Mouse (Mus musculus) embryonic facial prominence, embryonic 12.5 days (tissue): Measurements from ENCODE around the gene Ugt1a9. TPM values are rescaled to one million over a fixed set of nuclear protein-coding genes. Genes with fewer than 3 reads are reported as not detected.

Experiments
- ATAC-seq: fragments of 200-750 bp; cut with Nextera tagmentation; 2 replicates; pipeline ENCODE4 v1.8.0; 2017; ENCODE audit not compliant: insufficient number of reproducible peaks, insufficient read depth, low FRiP score, low TSS enrichment
- H3K27ac ChIP-seq: fragments of 300-500 bp; sonication (generic); 2 replicates; pipeline ENCODE4 v1.5.1; 2016; ENCODE audit warnings: mild to moderate bottlenecking
- H3K27me3 ChIP-seq: fragments of 300-500 bp; sonication (generic); 2 replicates; pipeline ENCODE4 v1.6.1; 2016; ENCODE audit warnings: mild to moderate bottlenecking, moderate library complexity
- H3K36me3 ChIP-seq: fragments of 300-500 bp; sonication (generic); 2 replicates; pipeline ENCODE4 v1.6.1; 2016; ENCODE audit warnings: mild to moderate bottlenecking
- H3K4me1 ChIP-seq: fragments of 300-500 bp; sonication (generic); 2 replicates; pipeline ENCODE4 v1.6.1; 2016
- H3K4me2 ChIP-seq: fragments of 300-500 bp; sonication (generic); replicated peaks from 2 replicates; pipeline ENCODE4 v1.6.1; 2016; ENCODE audit warnings: mild to moderate bottlenecking, moderate library complexity
- H3K4me3 ChIP-seq: fragments of 300-500 bp; sonication (generic); 2 replicates; pipeline ENCODE4 v1.5.1; 2016; ENCODE audit warnings: mild to moderate bottlenecking
- H3K9ac ChIP-seq: fragments of 300-500 bp; sonication (generic); 2 replicates; pipeline ENCODE4 v1.6.1; 2016; ENCODE audit warnings: mild to moderate bottlenecking, moderate library complexity
- H3K9me3 ChIP-seq: fragments of 300-500 bp; sonication (generic); 2 replicates; pipeline ENCODE4 v1.6.1; 2016; ENCODE audit warnings: mild to moderate bottlenecking, moderate library complexity
- WGBS: fragments of 180-500 bp; shearing (Covaris S2); methylation state at CpG from one replicate; pipeline ENCODE4 v1.1.7; 2016; 5-methylcytosine and 5-hydroxymethylcytosine counted together
- polyA plus RNA-seq: library from polyadenylated mRNA; unstranded; fragments of >200 nt; fragmentation: Nextera tagmentation; extraction: Ambion mirVana; gene quantifications from 2 replicates; pipeline ENCODE4 v1.2.1, GENCODE M21; 2016

Gene Ugt1a9
- polyA plus RNA-seq, 1 experiment from 2014 or later = not detected

DNA sequence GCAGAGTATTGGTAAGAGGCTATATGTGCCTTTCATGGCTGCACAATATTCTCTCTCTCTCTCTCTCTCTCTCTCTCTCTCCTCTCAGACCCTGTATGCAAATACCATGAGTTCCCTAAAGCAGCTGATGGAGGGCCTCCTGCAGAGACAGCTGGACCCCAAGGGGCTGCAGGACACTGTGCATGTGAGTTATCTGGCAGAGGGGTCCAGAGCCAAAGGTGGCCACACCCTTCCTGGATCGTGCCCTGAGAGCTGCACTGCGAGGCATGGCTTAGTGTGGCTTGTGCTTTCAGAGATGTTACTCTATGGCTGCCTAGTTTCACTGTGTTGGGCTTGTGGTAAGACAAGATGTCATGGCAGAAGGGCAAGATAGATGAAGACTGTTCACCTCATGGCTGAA lies 177.1 kb downstream of the Ugt1a9 start:
- peaks cover 91% of the 10 kb centered on the region for H3K9me3 ChIP-seq
- no peak overlapping the region for H3K4me3 ChIP-seq
- ATAC-seq = no peak
- no peaks in the 10 kb centered on the region for H3K27me3 ChIP-seq
- 50% methylated on average over 2 of the region's 2 CpGs for WGBS
- no peak overlapping the region for H3K27ac ChIP-seq
- H3K9ac ChIP-seq = no peak overlapping the region
- H3K4me2 ChIP-seq = no peak overlapping the region
- H3K36me3 ChIP-seq = no peaks in the 10 kb centered on the region
- H3K4me1 ChIP-seq = no peaks in the 10 kb centered on the region

DNA sequence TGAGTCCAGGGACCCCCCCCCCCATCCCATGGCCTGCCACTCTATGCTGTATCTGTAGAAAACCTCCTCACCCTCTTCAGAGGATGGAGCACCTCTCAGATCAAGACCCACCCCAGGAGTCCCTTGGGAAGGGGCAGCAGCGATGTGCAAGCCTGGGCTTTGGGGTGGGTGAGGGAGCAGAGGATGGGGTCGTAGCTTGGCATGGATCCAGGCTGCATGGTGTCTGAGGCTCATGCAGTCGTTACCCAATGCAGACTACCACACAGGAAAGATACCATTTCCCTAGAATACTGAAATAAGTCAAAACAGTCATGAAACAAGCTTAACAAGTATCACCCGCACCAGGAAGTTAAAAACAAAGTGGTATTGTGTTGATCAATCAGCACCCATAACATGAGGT lies 178.1 kb downstream of the Ugt1a9 start:
- 69% methylated on average over 4 of the region's 4 CpGs for WGBS
- ATAC-seq = no peak
- no peak overlapping the region for H3K4me3 ChIP-seq

DNA sequence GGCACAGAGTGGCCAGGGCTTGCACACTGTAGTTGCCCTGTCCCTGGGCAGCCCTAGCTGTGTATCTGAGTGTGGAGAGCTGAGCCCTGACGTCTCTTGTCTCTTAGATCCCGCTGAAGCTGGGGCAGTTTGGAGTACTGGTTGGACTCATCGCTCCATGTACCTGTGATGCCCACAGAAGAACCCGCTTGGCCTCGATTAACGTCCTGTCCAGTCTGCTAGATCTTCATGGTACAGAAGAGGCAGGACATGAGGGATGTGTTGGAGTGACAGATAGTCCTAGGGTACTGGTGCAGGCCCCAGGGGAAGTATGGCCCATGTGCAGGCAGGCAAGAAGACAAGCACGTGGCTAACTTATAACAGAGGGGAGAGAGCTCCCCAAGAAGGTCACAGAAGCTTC lies 179.0 kb downstream of the Ugt1a9 start:
- no peaks in the 10 kb centered on the region for H3K4me1 ChIP-seq
- peaks cover 88% of the 10 kb centered on the region for H3K9me3 ChIP-seq
- no peak overlapping the region for H3K4me3 ChIP-seq
- H3K4me2 ChIP-seq = no peak overlapping the region
- no peak overlapping the region for H3K9ac ChIP-seq
- ATAC-seq = no peak
- no peaks in the 10 kb centered on the region for H3K36me3 ChIP-seq
- no peaks in the 10 kb centered on the region for H3K27me3 ChIP-seq
- WGBS = 78% methylated on average over 7 of the region's 7 CpGs
- no peak overlapping the region for H3K27ac ChIP-seq

More for the DNA sequence above, 178.1 kb downstream of the Ugt1a9 start:
- no peaks in the 10 kb centered on the region for H3K36me3 ChIP-seq
- no peak overlapping the region for H3K27ac ChIP-seq
- H3K9me3 ChIP-seq = peaks cover 90% of the 10 kb centered on the region
- no peaks in the 10 kb centered on the region for H3K4me1 ChIP-seq
- no peak overlapping the region for H3K4me2 ChIP-seq
- no peaks in the 10 kb centered on the region for H3K27me3 ChIP-seq
- no peak overlapping the region for H3K9ac ChIP-seq

DNA sequence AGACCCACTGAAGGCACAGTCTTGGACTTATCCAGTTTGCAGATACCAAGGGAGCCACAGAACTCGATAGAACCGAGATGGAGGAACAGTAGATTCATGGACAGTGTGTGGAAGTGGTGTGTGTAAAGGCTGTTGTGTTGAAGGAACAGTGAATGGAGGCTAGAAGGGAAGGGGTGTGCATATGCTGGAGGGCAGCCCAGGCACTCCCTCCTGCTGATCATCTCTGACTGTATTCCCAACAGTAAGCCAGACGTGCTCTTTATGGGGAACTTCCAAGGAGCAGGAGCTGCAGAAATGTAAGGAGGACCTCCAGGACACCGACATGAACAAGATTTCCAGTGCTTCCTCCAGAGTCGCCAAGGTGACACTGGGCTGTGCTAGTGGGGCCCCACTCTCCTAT lies 179.4 kb downstream of the Ugt1a9 start:
- H3K9me3 ChIP-seq = peaks cover 88% of the 10 kb centered on the region
- H3K27me3 ChIP-seq = no peaks in the 10 kb centered on the region
- no peak overlapping the region for H3K4me3 ChIP-seq
- WGBS = 78% methylated on average over 5 of the region's 5 CpGs
- H3K27ac ChIP-seq = no peak overlapping the region
- no peak for ATAC-seq
- no peak overlapping the region for H3K4me2 ChIP-seq
- H3K4me1 ChIP-seq = no peaks in the 10 kb centered on the region
- H3K9ac ChIP-seq = no peak overlapping the region
- no peaks in the 10 kb centered on the region for H3K36me3 ChIP-seq

DNA sequence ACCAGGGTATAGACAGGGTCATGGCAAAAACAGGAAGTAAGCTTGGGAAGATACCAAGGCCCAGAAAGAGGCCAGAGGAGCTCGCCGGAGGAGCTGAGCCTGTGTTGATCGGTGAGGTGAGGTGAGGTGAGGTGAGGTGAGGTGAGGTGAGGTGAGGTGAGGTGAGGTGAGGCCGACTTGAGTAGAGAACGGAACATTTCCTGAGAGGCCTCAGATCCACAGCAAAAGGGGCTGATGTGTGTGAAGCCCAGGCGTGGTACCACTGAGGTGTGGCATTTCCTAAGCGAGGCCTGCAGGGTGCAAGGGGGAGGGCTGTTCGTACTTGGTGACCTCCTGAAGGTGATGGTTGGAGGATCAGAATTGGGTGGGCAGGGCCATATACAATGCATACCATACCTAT lies 182.5 kb downstream of the Ugt1a9 start:
- 74% methylated on average over 8 of the region's 8 CpGs for WGBS
- peaks cover 91% of the 10 kb centered on the region for H3K9me3 ChIP-seq
- ATAC-seq = no peak
- H3K27ac ChIP-seq = no peak overlapping the region
- no peaks in the 10 kb centered on the region for H3K36me3 ChIP-seq
- H3K4me1 ChIP-seq = no peaks in the 10 kb centered on the region
- H3K27me3 ChIP-seq = no peaks in the 10 kb centered on the region
- H3K4me3 ChIP-seq = no peak overlapping the region
- H3K9ac ChIP-seq = no peak overlapping the region
- H3K4me2 ChIP-seq = no peak overlapping the region

DNA sequence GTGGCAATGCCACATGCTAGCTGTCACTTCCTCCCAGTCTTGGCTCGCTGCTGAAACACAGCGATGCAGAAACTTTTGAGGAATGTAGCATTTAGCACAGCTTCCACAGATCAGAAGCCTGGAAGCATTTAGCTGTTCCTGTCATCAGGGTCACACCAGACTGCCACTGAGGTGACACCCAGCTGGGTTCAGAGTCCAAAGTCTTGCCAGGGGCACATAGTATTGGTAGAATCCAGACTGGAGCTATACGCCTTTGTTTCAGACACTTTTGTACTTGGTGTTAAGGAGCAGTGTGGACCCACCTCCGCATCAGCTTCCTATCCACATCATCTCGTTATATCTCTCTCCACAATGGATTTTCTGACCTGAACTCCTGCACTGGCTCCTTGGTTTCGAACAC lies 182.9 kb downstream of the Ugt1a9 start:
- Histone ChIP-seq H3K9me3 (peaks cover 91% of the 10 kb centered on the region), H3K27me3 (no peaks in the 10 kb centered on the region), H3K4me2 (no peak overlapping the region), H3K27ac (no peak overlapping the region), H3K4me1 (no peaks in the 10 kb centered on the region), H3K36me3 (no peaks in the 10 kb centered on the region), H3K9ac (no peak overlapping the region), H3K4me3 (no peak overlapping the region)
- no peak for ATAC-seq
- WGBS = 68% methylated on average over 6 of the region's 6 CpGs

DNA sequence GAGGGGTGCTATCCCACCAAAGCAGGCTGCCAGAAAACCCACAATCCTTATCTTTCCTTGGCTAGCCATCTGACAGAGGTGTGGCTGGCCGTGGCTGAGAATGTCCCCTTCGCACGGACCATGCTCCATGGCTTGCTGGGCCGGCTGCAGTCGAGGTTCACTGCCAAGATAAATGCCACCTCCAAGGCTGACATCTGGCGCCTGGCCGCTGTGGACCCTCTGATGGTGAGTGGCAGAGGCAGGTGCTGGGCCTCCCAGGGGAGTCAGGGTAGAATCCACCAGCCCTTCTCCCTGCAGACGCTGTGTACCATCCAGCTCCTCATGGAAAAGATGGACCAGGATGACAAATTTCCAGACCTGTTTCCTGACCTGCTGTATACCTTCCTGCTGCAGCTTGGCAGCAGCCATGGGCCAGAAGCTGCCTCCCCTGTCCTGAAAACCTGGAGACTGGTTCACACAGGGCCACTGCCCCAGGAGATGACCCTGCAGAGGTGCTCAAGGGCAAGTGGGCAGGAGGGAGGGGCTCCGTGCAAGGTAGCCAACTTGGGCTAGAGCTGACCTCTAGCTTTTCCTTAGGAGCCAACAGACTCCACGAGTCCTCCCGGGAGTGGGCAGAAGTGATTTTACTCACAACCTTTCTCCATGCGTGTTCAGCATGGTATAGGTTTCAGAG lies 184.3 kb downstream of the Ugt1a9 start:
- no peak overlapping the region for H3K4me3 ChIP-seq
- no peak for ATAC-seq
- H3K36me3 ChIP-seq = peaks cover 7% of the 10 kb centered on the region
- peaks cover 80% of the 10 kb centered on the region for H3K9me3 ChIP-seq
- WGBS = 87% methylated on average over 12 of the region's 12 CpGs
- H3K27me3 ChIP-seq = no peaks in the 10 kb centered on the region
- no peak overlapping the region for H3K4me2 ChIP-seq
- no peak overlapping the region for H3K9ac ChIP-seq
- no peaks in the 10 kb centered on the region for H3K4me1 ChIP-seq
- no peak overlapping the region for H3K27ac ChIP-seq

DNA sequence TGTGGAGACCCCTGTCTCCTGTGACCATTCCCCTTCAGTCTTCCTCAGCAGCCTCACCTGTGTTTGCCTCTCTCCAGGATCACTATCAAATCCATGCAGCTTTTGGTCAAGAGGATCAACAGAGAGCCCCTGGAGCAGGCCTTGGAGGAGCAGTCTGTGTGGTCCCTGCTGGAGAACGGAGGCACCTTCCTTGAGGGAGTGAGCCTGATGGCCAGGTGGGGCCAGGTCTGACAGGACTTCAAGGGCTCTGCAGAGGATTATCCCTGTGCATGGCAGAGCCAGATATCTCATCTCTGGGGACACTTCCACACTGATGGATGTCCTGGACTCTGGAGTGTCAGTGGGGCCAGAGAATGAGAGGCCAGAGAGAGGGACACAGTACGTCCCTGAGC lies 184.9 kb downstream of the Ugt1a9 start:
- Histone ChIP-seq H3K9ac (no peak overlapping the region), H3K4me2 (no peak overlapping the region), H3K36me3 (peaks cover 13% of the 10 kb centered on the region), H3K27me3 (no peaks in the 10 kb centered on the region), H3K4me3 (no peak overlapping the region), H3K27ac (no peak overlapping the region), H3K4me1 (no peaks in the 10 kb centered on the region), H3K9me3 (peaks cover 79% of the 10 kb centered on the region)
- 52% methylated on average over 2 of the region's 2 CpGs for WGBS
- ATAC-seq = no peak

DNA sequence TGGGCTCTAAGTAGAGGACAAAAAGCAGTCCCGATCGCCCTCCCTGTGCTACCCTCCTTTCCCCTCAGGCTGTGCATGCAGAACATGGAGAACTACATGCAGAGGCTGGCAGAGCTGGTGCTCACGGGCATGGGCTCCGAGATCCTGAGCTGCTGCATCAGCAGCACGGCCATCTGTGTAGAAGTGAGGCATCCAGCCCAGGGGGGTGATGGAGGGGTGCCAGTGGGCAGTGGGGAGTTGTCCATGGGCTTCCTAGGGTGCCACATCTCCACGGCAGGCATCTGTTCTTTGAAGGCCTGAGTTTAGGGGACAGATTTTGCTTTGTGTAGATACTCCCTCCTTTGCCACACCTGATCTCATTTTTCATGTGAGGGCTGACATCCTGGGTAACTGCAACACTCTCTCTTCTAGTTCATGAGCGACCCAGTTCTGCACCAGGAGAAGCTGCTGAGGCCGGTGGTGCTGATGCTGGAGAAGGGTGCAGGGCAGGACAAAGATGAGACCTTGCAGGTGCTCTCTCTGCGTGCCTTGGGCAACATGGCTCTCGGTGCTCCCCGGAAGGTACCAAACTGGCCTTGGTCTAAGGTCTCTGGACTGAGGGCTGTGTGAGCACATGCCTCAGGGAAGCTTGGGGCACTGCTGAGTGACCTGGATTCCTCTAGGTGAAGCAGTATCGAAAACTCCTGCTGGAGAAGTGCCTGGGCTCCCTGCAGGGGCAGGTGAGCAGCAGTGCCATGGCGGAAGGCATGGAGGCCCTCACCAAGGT lies 185.6 kb downstream of the Ugt1a9 start:
- WGBS = 76% methylated on average over 13 of the region's 13 CpGs
- ATAC-seq = no peak
- Histone ChIP-seq H3K36me3 (peaks cover 20% of the 10 kb centered on the region), H3K27me3 (no peaks in the 10 kb centered on the region), H3K9me3 (peaks cover 73% of the 10 kb centered on the region), H3K4me1 (no peaks in the 10 kb centered on the region), H3K4me2 (no peak overlapping the region), H3K4me3 (no peak overlapping the region), H3K27ac (no peak overlapping the region), H3K9ac (no peak overlapping the region)

DNA sequence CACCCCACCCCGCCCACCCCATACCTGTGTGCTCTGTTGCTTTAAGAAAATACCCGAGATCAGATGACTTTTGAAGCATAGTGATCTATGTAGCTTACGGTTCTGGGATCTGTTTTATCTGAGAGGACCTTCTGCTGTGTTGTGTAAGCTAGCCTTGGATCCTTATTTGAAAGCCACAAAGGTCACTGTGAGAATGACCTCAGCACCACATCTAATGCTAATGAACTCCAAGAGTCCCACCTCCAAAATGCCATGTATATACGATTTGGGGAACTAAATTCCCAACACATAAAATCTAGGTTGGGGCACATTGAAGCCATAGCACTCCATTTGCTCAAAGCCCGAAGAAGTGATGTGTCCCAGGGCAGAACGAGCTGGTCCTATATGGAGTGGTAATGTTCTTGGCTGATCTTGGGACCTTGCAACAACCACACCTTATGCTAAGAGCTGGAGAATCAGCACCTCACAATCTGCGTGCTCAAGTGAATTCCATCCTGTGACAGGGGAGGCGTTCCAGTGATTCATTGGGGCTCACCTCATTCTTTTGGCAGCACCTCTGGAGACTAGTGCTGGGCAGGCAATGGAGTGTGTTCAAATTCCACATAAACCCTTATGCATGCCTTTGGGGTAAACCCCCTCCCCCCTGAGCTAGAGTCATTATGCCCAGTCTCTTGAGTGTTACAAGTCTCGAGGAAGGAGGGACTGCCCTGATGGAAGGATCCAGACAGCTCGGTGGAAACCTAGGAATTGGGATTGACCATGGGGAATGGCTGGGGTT lies 186.5 kb downstream of the Ugt1a9 start:
- ATAC-seq = no peak
- Histone ChIP-seq H3K27me3 (no peaks in the 10 kb centered on the region), H3K4me2 (no peak overlapping the region), H3K4me1 (no peaks in the 10 kb centered on the region), H3K9ac (no peak overlapping the region), H3K36me3 (peaks cover 29% of the 10 kb centered on the region), H3K9me3 (peaks cover 70% of the 10 kb centered on the region), H3K27ac (no peak overlapping the region), H3K4me3 (no peak overlapping the region)
- 79% methylated on average over 10 of the region's 10 CpGs for WGBS

DNA sequence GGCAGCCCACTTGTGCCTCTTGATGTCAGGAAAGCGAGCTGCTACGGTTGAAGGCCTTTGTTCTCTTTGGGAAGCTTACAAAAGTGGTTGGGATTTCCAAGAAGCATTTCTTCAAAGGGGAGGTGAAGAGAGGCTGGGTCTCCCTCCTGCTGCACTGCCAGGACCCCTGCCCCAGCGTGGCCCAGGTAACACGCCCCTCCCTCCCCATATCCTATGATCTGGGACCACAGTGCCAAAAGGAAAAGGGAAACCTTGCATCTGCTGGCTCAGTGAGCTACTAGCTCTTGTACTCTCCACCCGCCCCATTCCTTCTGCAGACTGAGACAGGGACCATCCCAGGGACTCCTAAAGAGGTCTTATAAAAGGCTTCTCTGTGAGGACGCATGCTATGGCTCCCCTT lies 187.1 kb downstream of the Ugt1a9 start:
- no peaks in the 10 kb centered on the region for H3K4me1 ChIP-seq
- no peak overlapping the region for H3K9ac ChIP-seq
- WGBS = 81% methylated on average over 6 of the region's 6 CpGs
- H3K4me2 ChIP-seq = no peak overlapping the region
- H3K9me3 ChIP-seq = peaks cover 64% of the 10 kb centered on the region
- H3K36me3 ChIP-seq = peaks cover 35% of the 10 kb centered on the region
- no peaks in the 10 kb centered on the region for H3K27me3 ChIP-seq
- no peak overlapping the region for H3K4me3 ChIP-seq
- no peak overlapping the region for H3K27ac ChIP-seq
- ATAC-seq = no peak

DNA sequence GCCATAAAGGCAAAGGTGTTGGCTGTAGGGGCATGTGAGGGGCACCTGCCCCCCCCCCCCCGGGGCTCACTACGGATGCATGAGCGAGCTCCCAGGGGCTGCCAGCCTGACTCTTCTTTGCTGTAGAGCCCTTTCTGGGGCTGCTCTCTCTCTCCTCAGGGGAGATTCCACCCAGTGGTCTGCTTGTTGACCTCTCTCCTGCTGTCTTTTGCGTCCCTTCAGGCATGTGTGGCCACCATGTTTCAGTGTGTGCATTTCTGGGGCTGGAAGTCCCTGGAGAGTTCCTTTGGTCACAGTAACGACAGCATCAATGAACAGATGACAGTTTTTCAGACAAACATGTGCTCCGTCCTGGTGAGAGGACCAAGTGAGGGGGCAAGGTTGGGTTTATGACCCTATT lies 187.8 kb downstream of the Ugt1a9 start:
- Histone ChIP-seq H3K4me3 (no peak overlapping the region), H3K4me2 (no peak overlapping the region), H3K9ac (no peak overlapping the region), H3K27me3 (no peaks in the 10 kb centered on the region), H3K9me3 (peaks cover 58% of the 10 kb centered on the region), H3K36me3 (peaks cover 42% of the 10 kb centered on the region), H3K4me1 (no peaks in the 10 kb centered on the region), H3K27ac (no peak overlapping the region)
- no peak for ATAC-seq
- WGBS = 65% methylated on average over 6 of the region's 6 CpGs
